Mouse (Mus musculus) cerebellum, adult 11-12 months (tissue): Measurements from ENCODE around the gene Specc1.

Experiments
- DNase-seq: peaks from one replicate; pipeline ENCODE4 v3.0.0; 2022

Gene Specc1

DNA sequence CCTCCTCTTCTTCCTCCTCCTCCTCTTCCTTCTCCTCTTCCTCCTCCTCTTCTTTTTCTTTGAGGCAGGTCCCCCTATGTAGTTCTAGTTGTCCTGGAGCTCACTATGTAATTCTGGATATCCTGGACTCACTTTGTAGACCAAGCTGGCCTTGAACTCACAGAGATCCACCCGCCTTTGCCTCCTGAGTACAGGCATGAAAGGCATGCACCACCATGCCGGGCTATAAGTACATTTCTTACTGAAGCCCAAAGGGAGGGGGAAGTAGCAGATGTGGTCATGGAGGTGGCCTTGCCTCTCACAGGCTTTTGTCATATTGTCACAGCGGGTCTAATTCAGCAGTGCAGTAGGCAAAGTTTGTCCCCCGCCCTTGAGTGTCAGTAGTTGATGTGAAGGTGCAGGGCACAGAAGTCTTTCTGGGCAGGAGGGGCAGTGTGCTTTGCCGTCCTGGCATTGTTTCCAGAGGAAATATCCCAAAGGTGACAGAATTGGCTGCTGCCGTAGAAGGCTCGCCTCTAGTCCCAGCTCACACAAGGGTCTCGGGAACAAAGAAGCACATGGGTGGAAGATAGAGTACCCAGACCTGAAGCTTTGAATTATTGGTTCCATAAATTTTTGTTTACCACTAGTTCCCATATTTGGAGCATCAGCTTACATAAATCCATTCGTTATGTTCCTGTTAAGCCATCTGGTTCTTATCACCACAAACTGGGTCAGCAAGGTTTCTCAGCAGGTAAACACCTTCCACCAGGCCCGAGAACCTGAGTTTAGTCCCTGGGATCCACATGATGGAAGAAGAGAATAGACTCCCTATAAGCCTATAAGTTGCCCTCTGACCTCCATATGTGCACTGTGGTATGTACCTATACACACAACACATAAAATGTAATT lies 62.0 kb downstream of the Specc1 start:
- DNase-seq = peak; percentile 69

DNA sequence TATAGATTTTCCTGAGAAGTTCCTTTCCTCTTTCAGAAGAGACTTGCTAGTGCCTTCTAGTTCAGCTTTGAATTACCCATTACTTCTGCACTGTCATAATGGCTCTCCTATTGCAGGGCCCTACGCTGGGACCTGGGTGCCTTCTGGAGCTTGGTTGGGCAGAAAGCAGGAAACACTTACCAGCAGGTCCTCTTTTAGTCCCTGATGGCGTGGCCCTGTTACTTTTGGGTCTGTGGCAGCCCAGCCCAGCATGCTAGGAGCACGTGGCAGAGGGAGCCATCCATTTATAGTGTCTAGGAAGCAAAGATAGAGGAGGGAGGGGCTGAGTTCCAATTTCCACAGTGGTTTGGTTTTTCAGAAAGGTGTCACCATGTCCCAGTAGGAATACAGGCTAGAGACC lies 63.3 kb downstream of the Specc1 start:
- DNase-seq = no peak

DNA sequence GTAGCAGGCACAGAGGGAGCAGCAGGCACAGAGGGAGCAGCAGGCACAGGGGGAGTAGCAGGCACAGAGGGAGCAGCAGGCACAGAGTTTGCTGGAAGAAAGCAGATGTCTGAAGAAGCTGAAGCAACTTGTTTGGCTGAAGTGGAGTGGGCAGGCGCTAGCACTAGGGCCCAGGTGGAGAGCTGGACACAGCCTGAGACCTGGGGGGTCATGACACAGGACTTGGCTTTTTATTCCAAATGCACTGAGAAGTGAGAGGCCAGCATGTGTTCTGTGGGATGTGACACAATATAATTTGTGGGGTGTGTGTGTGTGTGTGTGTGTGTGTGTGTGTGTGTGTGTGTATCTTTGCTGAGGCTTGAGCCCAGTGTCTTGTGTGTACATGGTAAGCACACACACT lies 64.3 kb downstream of the Specc1 start:
- no peak for DNase-seq

DNA sequence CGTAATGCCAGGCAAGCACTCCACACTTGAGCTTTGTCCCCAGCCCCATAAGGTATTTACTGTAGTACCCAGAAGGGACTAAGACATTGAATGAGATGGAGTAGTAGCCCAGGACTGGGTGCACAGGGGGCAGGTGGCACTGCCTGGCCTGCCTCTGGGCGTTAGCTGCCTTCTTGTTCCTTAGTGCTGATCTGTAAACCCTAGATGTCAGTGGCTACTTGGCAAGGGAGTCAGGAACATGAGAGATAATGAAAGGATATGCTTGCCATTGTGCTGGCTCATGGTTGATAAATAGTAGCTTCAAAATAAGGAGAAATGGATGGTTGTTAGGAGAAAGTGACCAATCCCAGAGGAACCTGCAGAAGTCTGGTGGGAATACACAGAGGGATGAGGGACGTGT lies 65.5 kb downstream of the Specc1 start:
- DNase-seq = no peak

DNA sequence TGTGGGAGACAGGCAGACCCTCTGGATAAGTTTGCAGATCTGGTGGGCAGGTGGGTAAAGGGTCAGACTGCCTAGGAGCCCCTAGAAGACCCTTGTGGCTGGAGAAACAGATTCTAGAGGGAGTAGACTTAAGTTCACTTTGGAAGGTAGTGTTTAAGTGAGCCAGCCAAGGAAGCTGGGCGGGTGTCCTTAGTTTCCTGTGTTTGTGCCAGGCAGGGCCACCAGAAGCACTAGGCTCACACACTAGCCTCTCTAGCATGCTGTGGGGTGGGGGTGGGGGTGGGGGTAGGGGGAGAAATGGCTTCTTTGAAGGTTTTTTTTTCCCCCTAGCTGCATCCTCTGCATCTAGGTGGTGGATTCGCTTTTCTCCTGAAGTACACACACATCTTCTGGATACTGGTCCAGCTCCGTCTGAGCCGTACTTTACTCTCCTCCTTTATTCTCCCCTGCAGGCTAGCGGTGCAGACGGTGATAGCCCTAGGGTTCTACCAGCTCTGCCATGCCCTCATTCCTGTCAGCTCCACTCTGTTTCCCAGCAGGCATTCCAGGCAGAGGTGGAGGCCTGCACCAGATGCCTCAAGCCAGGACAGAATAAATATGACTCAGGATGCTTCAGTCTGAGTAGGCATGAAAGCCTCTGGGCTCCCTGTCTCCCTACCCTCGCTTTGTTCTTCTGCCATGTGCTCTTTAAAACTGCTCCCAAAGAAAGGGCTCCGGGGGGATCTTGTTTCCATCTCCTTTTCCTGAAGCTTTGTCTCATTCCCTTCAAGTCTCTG lies 66.3 kb downstream of the Specc1 start:
- no peak for DNase-seq

DNA sequence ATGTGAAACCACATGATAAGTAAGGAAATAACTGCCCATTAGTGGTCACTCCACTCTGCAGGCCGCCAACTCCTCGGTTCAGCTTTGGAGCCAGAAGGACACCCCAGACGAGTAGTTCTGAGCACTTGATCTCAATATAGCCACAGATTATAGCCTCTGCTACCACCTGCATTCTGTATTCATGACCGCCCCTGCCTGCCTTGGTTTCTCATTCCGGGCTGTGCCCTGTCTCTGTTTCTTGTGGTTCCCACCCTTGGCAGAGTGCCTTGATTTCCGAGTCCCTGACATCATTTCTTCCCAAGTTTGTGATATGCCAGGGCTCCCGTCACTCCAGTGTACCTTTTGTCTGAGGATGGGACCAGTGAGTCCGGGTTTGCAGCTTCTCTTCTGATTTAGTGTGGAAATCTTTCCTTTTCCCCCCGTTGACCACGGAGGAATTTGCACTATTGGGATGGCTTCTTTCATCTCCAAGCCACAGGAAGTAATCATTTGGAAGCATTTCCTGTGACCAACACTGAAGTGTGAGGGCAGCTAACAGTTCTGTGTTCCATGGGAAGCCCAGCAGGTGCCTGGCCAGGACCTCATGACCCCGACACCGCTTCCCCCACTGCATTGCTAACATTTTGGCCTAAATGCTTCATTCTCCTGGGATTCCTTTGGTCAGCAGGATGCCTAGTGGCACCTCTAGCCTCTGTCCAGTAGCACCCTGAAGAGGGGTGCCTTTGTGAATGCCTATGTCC lies 67.1 kb downstream of the Specc1 start:
- peak; percentile 55 for DNase-seq

DNA sequence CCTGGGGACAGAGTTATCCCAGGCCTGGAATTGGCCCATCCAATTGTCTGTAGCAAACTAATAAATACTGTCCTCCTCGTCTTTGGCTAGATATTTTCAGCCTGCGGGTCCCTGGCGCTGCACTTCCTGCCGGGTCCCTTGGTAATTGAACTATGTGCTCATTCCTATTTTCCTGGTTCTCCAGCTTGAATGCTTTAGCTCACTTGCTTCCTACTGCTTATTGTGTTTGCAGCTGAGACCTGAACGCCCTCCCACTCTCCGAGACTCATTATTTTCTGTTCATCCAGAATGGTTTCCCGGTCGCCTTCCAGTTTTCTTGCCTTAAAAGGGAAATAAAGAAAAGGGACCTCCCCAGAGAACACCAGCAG lies 67.7 kb downstream of the Specc1 start:
- DNase-seq = no peak

DNA sequence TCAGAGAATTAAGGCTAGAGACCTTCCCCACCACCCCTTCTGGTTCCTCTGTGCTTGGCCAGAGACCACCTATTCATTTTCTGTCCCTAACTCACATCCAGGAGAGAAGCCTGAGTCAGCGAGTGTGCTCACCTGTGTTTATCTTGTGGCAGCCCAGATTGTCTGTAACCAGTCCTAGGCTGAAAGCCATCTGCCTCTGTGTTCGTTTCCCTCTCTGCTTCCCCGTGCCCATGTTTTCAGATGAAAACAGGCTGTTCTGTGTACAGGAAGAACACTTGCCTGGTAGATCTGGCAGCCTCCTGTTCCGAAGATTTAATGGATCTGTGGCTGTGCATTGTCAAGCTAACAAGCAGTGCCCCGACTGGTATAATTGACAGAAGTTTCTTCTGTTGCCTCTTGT lies 68.4 kb downstream of the Specc1 start:
- DNase-seq = peak; percentile 87

DNA sequence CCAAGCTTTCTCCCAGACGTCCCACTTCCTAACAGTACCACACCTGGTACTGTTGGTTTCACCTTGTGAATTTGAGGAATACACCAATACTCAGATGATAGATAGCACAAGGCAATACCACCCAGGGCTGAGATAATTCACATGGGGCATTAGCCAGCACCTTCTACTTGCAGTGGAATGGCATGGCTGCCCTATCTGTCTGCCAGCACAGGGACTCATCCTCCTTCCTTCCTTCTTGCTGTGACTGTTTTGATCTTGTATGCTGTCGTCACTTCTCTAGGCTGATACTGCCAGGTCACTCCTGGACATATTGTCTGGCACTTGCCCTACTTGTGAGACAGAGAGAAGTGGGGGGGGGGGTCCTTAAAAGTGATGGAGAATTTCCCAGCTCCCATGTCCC lies 69.2 kb downstream of the Specc1 start:
- DNase-seq = no peak

DNA sequence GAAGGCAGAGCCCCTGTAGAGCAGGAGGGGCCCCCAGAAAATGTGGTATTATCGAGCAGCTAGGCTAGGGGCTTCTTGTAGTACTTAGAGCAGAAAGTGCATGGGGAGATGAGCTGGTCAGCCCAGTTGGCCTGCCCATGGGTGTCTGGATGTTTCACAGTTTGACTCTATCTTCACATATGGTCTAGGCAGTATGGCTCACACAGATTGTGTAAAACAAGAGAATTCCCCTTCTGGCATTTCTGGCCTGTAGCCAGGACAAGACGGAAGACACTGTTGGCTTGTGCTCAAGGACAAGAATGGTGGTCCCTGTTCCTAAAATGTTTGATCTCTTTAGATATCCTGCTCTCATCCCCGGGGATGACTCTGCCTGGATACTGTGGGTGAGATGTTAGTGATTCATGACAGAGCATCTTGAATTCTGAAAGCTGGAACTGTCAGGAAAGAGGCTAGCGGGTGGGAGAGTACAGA lies 69.8 kb downstream of the Specc1 start:
- peak; percentile 90 for DNase-seq

DNA sequence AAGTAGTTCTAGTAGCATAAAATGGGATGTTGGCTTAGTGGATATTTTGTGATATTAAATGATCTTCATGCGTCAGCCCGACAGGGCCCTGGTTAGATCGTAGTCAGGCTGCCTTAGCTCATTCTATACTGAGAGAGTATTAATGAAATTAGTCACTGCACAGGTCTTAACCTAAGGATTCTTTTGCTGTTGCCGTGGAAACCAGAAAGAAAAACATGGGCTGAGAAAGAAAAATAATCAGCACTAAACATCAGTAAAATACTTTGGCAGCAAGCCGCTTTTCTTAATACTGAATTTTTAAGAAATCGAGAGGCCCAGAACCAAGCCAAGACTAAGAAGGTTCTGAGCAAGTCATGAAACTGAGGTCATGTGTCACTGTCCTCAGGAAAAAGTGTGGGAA lies 70.7 kb downstream of the Specc1 start:
- DNase-seq = no peak

DNA sequence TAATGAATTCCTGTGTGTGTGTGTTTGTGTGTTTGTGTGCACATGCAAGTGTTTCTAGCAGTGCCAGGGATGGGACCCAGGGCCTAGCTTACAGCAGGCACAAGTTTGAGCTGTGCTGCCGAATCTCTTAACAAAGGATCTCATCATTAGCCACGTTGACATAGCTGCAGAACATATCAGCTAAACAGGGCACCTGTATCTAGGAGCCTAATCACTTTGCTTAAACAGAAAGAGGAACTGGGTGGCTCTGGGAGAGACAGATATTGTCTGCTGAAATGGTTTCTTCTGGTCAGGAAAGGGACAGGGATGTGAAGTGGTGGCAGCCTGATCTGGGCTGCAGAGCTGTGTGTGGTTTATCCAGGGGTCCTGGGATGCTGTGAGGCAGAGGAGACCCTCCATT lies 71.1 kb downstream of the Specc1 start:
- no peak for DNase-seq

DNA sequence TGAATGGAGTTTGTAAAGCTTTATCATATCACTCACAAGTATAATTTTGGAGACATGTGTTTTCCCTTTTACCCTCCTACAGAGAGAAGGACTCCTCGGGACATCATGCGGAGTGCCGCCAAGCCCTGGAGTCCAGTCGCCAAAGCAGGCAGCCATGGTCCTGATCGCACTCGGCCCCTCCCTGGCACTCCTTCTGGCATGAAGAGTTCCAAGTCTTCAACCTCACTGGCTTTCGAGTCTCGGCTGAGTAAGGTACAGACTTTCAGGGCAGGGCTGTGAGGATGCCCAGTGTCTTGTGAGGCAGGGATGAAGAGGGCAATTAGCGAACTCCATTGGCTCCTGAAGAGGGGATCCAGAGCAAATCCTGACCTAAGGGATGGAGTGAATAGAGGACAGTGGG lies 72.6 kb downstream of the Specc1 start:
- peak; percentile 63 for DNase-seq

DNA sequence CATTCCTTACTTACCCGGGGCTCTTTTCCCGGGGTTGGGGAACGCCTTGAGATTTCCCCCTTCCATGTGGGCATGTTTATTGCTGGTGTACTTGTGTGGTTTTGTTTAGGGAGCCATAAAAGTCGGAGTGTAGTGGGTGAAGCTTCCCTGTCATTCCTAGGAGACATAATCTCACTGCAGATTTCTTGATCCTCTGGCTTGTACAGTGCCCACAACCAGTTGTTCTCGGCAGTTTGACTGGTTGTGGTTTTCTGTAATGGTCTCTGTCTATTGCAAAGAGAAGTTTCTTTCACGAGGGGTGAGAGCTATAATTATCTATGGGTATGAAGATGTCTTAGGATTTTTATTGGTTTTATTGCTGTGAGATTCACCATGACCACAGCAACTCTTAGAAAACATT lies 78.0 kb downstream of the Specc1 start:
- DNase-seq = no peak

DNA sequence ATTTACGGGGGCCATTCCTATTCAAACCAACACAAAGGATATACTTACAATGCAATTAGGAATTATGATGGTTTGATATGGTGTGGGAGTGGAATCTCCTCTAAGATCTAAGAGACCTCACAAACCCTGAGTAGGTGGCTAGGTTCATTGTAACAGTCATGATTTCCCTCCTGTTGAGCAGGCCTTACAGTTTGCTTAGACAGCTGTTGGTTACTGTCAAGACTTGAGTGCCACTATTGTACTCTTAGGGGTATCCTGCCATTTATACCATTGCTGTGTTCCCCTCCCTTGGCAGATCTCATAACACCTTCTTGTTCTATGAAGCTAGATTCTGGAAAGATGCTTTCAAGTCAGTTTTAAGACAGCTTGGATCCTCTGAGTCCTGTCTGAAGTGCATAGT lies 78.7 kb downstream of the Specc1 start:
- DNase-seq = no peak

DNA sequence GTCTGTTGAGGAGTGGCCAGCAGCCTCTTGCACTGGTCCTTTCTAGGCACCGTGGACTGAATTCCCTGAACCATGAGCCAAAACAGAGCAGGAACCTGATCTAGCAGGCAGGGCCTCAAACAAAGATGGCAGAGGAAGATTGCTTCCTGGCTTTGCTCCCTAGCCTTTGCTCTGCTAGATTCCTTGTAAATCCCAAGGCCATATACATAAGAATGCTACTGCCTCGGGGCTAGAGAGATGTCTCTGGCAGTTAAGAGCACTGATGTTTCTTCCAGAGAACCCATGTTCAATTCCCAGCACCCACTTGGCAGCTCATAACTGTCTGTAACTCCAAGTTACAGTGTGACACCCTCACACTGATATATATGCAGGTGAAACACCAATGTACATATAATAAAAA lies 83.6 kb downstream of the Specc1 start:
- DNase-seq = no peak

DNA sequence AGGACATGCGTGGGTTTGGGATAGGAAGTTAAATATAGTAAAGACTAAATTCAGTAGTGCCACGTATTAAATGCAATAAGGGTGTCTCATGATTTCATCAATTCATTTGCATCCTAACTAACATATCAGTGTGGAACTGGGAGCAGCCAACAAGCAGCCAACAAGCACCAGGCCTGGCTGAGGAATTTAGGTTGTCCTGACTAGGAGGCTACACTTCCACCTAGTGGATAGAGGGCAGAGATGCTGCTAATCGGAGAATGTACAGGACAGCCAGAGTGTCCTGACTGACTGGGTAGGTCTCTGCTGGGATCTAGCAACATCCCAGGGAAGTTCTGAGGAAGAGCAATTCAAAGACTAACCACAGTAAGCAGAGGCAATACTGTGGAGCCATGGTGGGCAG lies 88.1 kb downstream of the Specc1 start:
- peak; percentile 52 for DNase-seq

DNA sequence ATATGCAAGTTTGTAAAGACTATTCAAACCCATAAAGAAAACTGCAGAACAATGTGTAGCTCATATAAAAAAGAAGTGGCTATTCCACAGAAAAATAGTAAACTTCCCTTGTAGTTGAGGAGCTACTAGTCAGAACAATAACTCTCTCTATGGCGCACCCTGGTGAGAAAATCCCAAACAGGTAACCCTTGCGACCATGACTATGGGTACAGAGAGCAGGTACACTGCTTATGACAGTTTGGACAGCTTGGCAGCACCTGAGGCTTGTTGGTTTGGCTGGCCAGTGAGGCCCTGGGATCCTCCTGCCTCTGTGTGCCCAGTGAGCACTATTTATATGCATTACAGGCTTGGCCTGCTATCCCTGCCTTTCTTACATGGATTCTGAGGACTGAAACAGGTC lies 89.4 kb downstream of the Specc1 start:
- no peak for DNase-seq

DNA sequence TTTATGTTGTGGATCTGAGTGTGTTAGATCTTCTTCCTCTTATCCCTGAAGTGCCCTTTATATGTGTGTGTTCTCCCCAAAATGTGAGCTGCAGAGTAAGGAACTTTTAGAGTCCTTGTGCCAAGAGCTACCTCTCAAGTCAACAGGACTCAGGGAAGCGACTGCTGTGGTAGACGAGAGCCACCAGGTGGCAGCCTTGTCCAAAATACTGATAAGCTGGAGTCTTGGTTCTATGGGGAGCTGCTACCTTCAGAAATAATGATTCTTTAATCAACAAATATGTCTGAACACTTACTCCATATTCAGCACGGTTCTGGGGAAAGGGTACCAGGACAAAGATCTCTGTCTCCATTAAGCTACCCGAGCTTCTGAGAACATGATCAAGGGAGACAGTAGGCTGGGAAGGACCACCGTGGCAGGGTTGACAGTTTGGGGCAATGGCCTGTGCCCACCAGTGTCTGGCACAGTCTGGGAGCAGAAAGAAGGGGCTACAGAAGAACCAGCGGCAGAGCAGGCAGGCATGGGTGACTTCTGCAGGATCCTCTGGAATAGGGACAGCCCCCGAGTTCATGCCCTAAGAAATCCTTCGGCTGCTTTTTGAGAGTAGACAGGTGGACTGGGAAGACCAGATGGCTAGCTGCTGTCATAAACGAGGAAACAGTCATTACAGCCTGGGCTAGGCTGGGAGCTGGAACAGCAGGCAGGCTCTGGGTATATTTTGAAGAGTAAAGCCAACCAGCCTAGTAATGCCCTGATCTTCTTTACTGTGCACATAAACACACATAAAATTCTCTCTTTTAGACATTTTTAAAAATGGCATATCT lies 91.5 kb downstream of the Specc1 start:
- peak; percentile 66 for DNase-seq

DNA sequence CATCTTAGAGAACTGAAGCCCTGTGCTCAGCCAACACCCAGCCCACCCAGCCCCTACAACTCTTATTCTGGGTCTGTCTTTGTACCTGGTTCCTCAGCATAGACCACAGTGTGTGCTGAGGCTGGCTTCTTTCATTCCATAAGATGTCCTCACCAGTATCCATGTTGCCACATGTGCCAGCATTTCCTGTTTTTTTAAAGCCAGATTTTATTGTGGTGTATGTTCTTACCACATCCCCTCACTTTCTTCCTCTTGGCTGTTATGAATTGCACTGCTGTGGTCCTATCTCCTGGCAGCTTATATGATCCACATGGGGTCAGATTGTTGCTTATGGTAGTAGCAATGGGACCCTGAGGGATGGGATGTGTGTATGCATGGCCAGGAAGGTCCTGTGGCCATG lies 92.6 kb downstream of the Specc1 start:
- no peak for DNase-seq

DNA sequence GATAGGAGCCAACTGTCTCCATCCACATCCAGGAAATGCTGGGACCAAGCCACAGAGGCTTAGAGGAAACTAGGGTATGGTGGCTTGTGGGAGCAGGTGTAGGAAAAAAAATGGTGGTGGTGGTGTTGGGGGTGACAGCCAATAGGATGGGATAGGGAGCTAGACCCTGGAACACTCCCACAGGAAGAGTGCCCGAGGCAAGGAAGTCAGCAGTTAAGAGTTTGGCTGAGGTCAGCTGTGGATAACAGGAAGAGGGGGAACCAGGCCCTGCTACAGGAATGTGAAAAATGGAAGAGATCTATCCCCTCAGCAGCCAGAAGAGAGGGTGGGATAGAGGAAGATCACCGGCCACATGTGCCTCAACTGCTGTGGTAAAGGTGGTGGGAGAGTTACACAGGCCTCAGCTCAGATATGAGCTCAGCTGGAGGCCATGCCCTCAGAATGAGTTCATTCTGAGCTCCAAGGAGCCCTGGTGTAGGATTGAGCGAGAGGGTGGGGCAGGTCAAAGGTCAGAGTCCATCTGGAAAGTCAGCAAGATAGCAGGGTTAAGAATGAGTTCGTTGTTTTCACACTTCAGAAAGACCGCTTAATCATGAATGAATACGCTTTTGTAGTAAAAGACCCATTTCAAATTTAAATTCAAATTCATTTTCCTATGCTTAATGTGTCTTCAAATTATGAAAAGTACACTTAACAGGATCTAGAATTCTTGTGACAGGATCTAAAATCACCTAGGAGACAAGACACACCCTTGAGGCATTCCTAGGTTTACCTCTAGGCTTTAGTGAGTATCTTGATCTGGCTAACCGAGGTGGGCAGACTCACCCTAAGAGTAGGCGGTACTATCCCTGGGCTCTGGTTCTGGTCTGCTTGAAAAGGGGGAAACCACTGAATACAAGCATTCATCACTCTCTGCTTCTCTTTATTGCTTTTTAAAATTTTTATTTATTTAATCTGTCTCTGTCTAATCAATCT lies 94.1 kb downstream of the Specc1 start:
- DNase-seq = no peak
